Mouse (Mus musculus): ENCODE results near the gene Becn1.

The Becn1 gene

GRCm38 (mm10) chr11:101245855-101246701 is 56.0 kb downstream of the Becn1 start, which contains the start of gene Ramp2:
TSS of gene Ramp2 (plus strand) at chr11:101246028.
- in situ Hi-C loops (cut with MboI; ENCODE audit: low sequenced_read_pairs), result no loop called here

- in situ Hi-C loops (cut with MboI; ENCODE audit: low sequenced_read_pairs), result no loop called here
These were observed 57.0 kb downstream of the Becn1 start for GRCm38 (mm10) chr11:101245071-101245470.

GRCm38 (mm10) chr11:101238071-101238647 is 63.9 kb downstream of the Becn1 start:
- in situ Hi-C loops (cut with MboI; ENCODE audit: low sequenced_read_pairs), result no loop called here

GRCm38 (mm10) chr11:101236782-101237181 is 65.3 kb downstream of the Becn1 start:
- in situ Hi-C loops (cut with MboI; ENCODE audit: low sequenced_read_pairs), result no loop called here

All from CH12F3 (cell line).